Mouse (Mus musculus): ENCODE measurements at regions not wholly inside any gene's neighbourhood (a gene's known extent, or its start where the extent isn't known, plus 50 kb on each side); places are given as distances from the start of the nearest gene placed in this dataset.

DNA sequence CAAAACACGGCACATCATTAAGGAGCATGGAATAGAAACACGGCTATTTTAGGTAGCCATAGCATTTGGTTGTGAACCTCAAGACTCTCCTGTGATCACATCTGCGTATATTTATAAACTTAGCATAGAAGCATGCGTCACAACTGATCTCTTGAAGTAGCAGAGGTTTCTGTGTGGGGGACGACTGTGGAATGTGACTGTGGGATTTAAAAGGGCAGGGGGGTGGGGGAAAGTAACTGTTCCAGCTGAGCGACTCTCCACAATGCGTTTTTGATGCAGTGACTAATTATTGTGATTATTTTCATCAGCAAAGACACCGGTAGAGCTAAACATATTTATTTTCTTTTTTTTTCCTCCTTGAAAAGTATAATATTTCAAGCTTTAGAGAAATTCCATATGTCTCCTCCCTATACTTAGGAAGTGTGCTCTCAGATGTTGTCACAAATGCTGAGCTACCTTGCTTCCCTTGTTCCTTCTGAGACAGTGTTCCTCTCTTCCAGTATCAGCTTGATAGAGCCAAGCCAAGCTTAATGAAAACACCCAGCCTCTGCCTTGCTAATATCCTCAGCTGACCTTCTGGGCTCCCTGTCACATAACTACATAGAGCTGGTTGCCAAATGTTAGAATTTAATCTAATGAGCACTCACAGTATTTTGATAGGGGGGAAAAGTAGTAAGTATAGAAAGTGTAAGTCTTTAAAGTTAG lies 75.0 kb upstream of the Magi3 start:
- no peak for DNase-seq (ENCODE audit: low spot score)

- no peak for DNase-seq (ENCODE audit: low spot score)
Measured at GRCm38 (mm10) chr3:104293869-104294268, 73.7 kb upstream of the Magi3 start.

GRCm38 (mm10) chr3:104288970-104289680 lies 69.0 kb upstream of the Magi3 start:
- DNase-seq (ENCODE audit: low spot score): no peak

GRCm38 (mm10) chr3:104287900-104288299 lies 67.7 kb upstream of the Magi3 start:
- DNase-seq (ENCODE audit: low spot score): no peak

DNA sequence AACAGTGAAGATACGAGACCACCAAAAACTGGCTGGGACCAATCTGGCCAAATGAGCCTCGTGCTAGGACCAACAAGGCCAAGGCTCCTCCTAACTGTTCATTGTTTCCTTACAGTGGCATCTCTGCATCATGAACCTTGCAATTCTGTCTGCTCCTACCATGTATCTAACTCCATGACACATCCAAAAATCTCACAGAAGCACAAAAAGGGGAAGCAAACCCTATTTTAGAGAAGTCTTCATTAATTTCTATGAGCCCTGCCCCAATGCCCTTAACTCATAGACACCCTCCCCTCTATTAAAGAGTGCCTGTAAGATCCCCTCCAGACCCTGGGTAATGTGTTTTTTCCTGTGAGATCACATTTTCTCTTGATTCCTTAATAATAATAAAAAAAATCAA lies 64.8 kb upstream of the Magi3 start:
- DNase-seq (ENCODE audit: low spot score): no peak

GRCm38 (mm10) chr3:104283855-104284254 lies 63.7 kb upstream of the Magi3 start:
- DNase-seq (ENCODE audit: low spot score): no peak

DNA sequence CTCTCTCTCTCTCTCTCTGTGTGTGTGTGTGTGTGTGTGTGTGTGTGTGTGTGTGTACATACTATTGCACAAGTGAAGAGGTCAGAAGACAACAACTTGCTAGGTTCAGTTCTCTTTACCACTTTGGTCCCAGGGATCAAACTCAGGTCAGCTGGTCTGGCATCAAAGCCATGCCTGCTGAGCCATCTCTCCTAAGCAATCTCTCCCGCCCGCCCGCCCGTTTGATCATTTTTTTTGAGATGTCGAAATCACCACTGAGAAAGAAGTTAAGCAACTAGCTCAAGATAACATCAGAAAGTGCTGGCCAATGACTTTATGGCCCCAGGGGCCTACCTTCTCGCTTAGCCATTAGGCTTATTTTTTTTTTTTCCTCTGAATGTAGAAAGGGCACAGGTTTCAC lies 59.3 kb upstream of the Magi3 start:
- no peak for DNase-seq (ENCODE audit: low spot score)

DNA sequence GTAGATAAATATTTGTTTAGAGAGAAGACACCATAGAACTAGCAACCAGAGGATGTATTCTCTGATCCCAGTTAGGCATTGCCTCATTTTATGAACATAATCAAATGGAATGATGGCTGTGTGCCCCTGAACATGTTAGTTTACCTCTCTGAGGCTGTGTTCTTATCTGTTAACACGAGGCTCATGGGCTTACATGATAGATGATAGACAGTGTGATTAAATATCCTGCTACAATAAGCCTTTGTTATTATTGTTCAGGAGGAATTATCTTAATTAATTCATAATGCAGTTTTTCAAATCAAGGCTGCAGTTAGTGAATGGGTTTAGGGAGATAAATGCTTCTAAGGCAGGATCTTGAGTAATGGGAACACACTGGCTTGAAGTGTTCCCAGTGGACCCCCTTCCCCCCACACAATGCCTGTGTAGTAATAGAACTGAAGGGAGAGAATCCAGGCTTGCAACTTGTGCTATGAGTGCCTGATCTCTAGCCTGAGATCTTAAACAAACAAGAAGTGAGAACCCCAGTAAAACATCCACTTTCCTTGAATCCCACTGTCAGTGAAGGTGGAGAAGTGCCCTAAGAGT lies 54.6 kb upstream of the Magi3 start:
- DNase-seq (ENCODE audit: low spot score): no peak

- DNase-seq (ENCODE audit: low spot score): no peak
Measured at GRCm38 (mm10) chr3:104274084-104274483, 53.9 kb upstream of the Magi3 start.

All from testis, postnatal 14 days (tissue).